ENCODE assay signal across 15 mouse cellular contexts in the genomic region with DNA sequence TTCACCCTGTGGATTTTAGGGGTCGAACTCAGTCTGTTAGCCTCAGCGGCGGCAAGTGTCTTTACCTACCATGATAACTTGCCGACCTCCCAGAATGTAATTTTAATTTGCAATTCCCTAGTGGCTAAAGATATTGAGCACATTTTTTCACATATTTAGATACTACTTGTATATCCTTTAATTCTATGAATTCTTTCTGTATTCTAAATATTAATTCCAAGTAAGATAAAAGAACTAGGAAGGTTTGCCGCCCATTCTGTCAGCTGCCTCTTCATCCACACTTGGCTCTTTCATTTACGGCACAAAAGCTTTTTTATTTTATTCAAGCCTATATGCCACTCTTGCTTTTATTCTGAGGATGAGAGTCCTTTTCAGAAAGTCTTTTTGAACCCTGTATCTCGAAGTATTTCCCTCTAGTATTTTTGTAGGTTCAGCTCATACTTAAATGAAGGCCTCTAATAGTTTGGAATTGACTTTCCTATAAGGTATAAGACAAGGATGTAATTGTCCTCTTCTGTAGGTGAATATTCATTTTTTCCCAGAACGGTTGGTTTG.
"Had no signal": no experiment of that assay in that cellular context is flagged by ENCODE, and none has a peak within 500 bp of the region (broad histone marks: within the 10 kb centered on the region; RNA-seq: fewer than 3 reads in every experiment).

No protein-coding gene starts in this region.

- DNase-seq: heart, postnatal 14 days; heart, postnatal 36 days; heart, postnatal 4 days; kidney, adult 11 months; kidney, adult 18-20 months; kidney, adult 2 months; kidney, adult 8-10 months; kidney, adult 9 months; kidney, postnatal 10 days; kidney, postnatal 14 days; kidney, postnatal 25 days; kidney, postnatal 36 days; kidney, postnatal 4 days; layer of hippocampus, adult 9-11 months; layer of hippocampus, postnatal 36 days had no signal
